Mouse (Mus musculus): ENCODE results near the gene Cuedc1.

DNA sequence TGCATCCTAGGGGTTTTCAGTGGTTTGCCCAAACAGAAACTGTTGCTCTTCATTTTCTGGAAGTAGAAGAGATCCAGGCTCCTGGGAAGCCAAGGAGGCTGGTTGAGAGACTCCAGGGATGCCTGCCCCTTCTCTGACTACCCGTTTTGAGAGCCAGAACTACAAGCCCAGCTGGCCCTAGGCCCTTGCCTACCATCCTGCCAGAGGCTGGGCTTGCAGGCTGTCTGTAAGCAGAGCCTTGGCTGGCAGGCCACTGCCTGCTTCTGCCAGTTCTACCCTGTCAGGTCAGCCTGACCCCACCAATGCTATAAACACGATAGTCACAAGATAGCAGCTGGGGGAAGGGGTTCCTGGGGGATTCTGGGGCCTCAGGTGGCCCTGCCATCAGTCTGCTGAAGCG is 57.6 kb downstream of the Cuedc1 start:
- TF ChIP-seq POLR2A (IDR thresholded peaks at IDR 0.05; ENCODE audit: insufficient read depth, low read length) (no peak), CTCF (IDR thresholded peaks at IDR 0.05; ENCODE audit: low read depth, low read length) (no peak), EP300 (IDR thresholded peaks at IDR 0.05; ENCODE audit: insufficient read depth, low read depth, low read length) (no peak)
